In the genomic region with DNA sequence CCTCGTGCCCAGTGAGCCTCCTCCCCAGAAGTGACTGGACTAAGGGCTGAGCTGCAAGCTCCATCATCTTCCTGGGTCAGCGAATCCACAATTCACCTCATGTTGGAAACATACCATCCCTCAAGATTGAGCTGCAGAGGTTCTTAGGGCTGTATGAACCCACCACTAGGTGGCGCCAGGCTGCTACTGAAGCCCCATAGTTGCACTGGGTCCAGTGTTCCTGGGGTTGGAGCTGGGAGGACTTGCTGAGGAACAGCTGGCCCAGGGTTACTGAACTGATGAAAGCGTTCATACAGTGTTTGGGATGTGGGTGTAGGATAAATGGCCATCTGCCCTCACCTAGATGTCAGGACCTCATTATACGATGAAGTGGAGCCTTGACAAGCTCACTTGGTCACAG, we compare ENCODE assay signal across 8 mouse cellular contexts. TPM values are rescaled to one million over a fixed set of nuclear protein-coding genes. Genes with fewer than 3 reads are reported as not detected.
A peak's percentile ranks its signal among the peaks of the same experiment; 100 is the strongest.
DNase-seq lines count a peak whose midpoint lies in the region; TF ChIP-seq lines count a peak whose summit lies in the region.

No protein-coding gene starts in this region.

- no peak overlapping the region for H3K9ac ChIP-seq in MEL (ENCODE audit: control insufficient read depth, low read depth, low read length, poor library complexity, severe bottlenecking)

- H3K4me1 ChIP-seq in MEL (ENCODE audit: control insufficient read depth in 1 of 2, insufficient read depth in 2 of 2, low read length in 2 of 2) = no peaks in the 10 kb centered on the region

- H3K27ac ChIP-seq in MEL (ENCODE audit: control insufficient read depth, low read depth, low read length) = no peak overlapping the region

- no peaks in the 10 kb centered on the region for H3K9me3 ChIP-seq in MEL (replicated peaks; ENCODE audit: insufficient read depth, low read length)

- no peak overlapping the region for H3K4me3 ChIP-seq in MEL (ENCODE audit: control insufficient read depth in 1 of 2, insufficient read depth in 1 of 2, low read depth in 2 of 2, low read length in 2 of 2)

- no peak for TF ChIP-seq POLR2A in MEL (IDR thresholded peaks at IDR 0.05; ENCODE audit: control insufficient read depth in 1 of 2, insufficient read depth in 1 of 2, low read depth in 1 of 2, low read length in 2 of 2, poor library complexity in 1 of 2)

- H3K36me3 ChIP-seq in MEL (ENCODE audit: control insufficient read depth in 1 of 2, insufficient read depth in 2 of 2, low read length in 2 of 2) = peaks cover 0 to 5% of the 10 kb centered on the region in 2 experiments; a peak in 2 of 4 replicates

- peak; percentile 75 for DNase-seq in A20 (ENCODE audit: low read depth, low spot score)
- peak; percentile 83 for DNase-seq in MEL (ENCODE audit: low read depth, low spot score)
- peak; percentile 61 for DNase-seq in cerebellum, adult 9-11 months
- DNase-seq in frontal cortex, postnatal 36 days (ENCODE audit: low spot score in 2 of 2) = peak; percentile 68 to 78
- DNase-seq in kidney, adult 9 months = peak; percentile 70
- peak; percentile 53 to 69 for DNase-seq in lung, adult 18-20 months
- peak; percentile 85 for DNase-seq in retina, postnatal 1 day
- DNase-seq in thymus, postnatal 4 days = peak; percentile 88

- TF ChIP-seq CTCF in MEL (IDR thresholded peaks at IDR 0.05 in 2 of 3, conservative IDR thresholded peaks at IDR 0.05 in 1 of 3; ENCODE audit: control insufficient read depth in 1 of 3, insufficient read depth in 1 of 3, low read depth in 2 of 3, low read length in 3 of 3, poor library complexity in 1 of 3, severe bottlenecking in 1 of 3) = peak; percentile 89 to 98 (median 95)

- no peaks in the 10 kb centered on the region for H3K79me2 ChIP-seq in MEL (ENCODE audit: control insufficient read depth, insufficient read depth, low read length, poor library complexity)

- TF ChIP-seq EP300 in MEL (IDR thresholded peaks at IDR 0.05; ENCODE audit: low read depth in 1 of 2, low read length in 2 of 2) = no peak

- peak; percentile 62 for TF ChIP-seq RAD21 in MEL (IDR thresholded peaks at IDR 0.05; ENCODE audit: low read depth, low read length)

- H3K27me3 ChIP-seq in MEL (ENCODE audit: control insufficient read depth in 1 of 2, insufficient read depth in 2 of 2, low read length in 2 of 2) = no peaks in the 10 kb centered on the region

TF ChIP-seq in MEL, 35 proteins besides CTCF, POLR2A, EP300 and RAD21:
- TF ChIP-seq SMC3 (IDR thresholded peaks at IDR 0.05; ENCODE audit: low read depth, low read length) = peak; percentile 73
- TF ChIP-seq ZC3H11A (IDR thresholded peaks at IDR 0.05; ENCODE audit: low read depth, low read length) = peak; percentile 40; the same call in 1 of the 2 replicates
- TF ChIP-seq NELFE (IDR thresholded peaks at IDR 0.05; ENCODE audit: low read depth, low read length) = no peak
TF ChIP-seq in MEL: peak in this region for 2.

RNA-seq across cellular contexts. Expression of gene Cacfd1, which starts 8.1 kb away (rescaled TPM):
- total RNA-seq in MEL (2012; rRNA removed) = 15.2 and 19.1 TPM in 2 replicates
- 10 to 100 TPM in 1 of 2 experiments, not detected in 1; 60.7 TPM for polyA plus RNA-seq in MEL (2012; ENCODE audit: insufficient read depth in 1 of 2, insufficient read length in 2 of 2, low read depth in 1 of 2, low replicate concordance in 2 of 2, missing spikeins in 1 of 2)

RNA-seq across cellular contexts. Expression of gene Slc2a6, which starts 10.0 kb away (rescaled TPM):
- total RNA-seq in MEL (2012; rRNA removed) = 2.3 and 2.6 TPM in 2 replicates
- 1 to 10 TPM in 1 of 2 experiments, not detected in 1; 3.2 TPM for polyA plus RNA-seq in MEL (2012; ENCODE audit: insufficient read depth in 1 of 2, insufficient read length in 2 of 2, low read depth in 1 of 2, low replicate concordance in 2 of 2, missing spikeins in 1 of 2)

RNA-seq across cellular contexts. Expression of gene Adamts13, which starts 44.6 kb away (rescaled TPM):
- total RNA-seq in MEL (2012; rRNA removed) = 75.1 and 130 TPM in 2 replicates
- 10 to 100 TPM in 1 of 2 experiments, not detected in 1; 19.7 TPM for polyA plus RNA-seq in MEL (2012; ENCODE audit: insufficient read depth in 1 of 2, insufficient read length in 2 of 2, low read depth in 1 of 2, low replicate concordance in 2 of 2, missing spikeins in 1 of 2)

RNA-seq across cellular contexts. Expression of gene Rexo4, which starts 53.6 kb away (rescaled TPM):
- total RNA-seq in MEL (2012; rRNA removed) = 45.3 and 52.4 TPM in 2 replicates
- polyA plus RNA-seq in MEL (2012; ENCODE audit: insufficient read depth in 1 of 2, insufficient read length in 2 of 2, low read depth in 1 of 2, low replicate concordance in 2 of 2, missing spikeins in 1 of 2) = 10 to 100 TPM in 1 of 2 experiments, not detected in 1; 66.6 TPM

RNA-seq across cellular contexts. Expression of gene Mymk, which starts 54.2 kb away (rescaled TPM):
- not detected in 2 replicates for total RNA-seq in MEL (2012; rRNA removed)
- polyA plus RNA-seq in MEL (2012; ENCODE audit: insufficient read depth in 1 of 2, insufficient read length in 2 of 2, low read depth in 1 of 2, low replicate concordance in 2 of 2, missing spikeins in 1 of 2) = not detected
